Mouse (Mus musculus) left cerebral cortex, postnatal 10 days (tissue): ENCODE measurements around the gene Il13ra1. TPM values are rescaled to one million over a fixed set of nuclear protein-coding genes. Genes with fewer than 3 reads are reported as not detected.

ENCODE experiments used
- DNase-seq, 2 experiments: peaks; one replicate each; pipeline ENCODE4 v3.0.0; 2021 to 2022; ENCODE audit warnings: low spot score in 2 of 2, mixed read lengths in 1 of 2; ENCODE audit errors: extremely low spot score in 1 of 2
- intact Hi-C: fragments of 180-260 bp; cut with DNase I; formaldehyde crosslinking; loops from one replicate; pipeline ENCODE4 v1.15.1; 2025
- total RNA-seq, 2 experiments: library from RNA; stranded (reverse); gene quantifications; 2 replicates each; pipeline ENCODE4 v1.2.3; 2021

The Il13ra1 gene
- total RNA-seq, 2 experiments from 2014 or later = 4.2 to 5.2 TPM

DNA sequence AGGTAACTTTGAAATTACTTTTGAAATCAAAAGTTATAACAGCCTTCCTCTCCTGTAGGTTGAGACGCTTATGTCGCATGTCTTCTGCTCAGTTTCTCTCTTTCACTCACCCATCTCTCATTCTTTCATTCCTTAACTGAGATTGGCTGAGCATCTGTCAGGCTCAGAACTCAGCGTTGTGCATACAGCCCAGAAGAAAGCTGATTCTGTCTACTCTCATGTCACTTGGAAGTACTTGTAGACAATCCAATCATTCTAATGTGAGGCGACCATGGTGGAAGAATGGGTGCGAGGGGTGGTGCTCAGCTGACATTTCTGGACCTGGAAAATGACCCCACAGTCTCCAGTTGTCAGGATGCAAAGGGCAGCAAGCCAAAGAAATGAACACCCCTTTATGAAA is 74.1 kb downstream of the Il13ra1 start:
- intact Hi-C loops = no loop called here
- no peak for DNase-seq

- DNase-seq = no peak
- intact Hi-C loops = no loop called here
Observed at GRCm38 (mm10) chrX:36186443-36186842, 74.5 kb downstream of the Il13ra1 start.

DNA sequence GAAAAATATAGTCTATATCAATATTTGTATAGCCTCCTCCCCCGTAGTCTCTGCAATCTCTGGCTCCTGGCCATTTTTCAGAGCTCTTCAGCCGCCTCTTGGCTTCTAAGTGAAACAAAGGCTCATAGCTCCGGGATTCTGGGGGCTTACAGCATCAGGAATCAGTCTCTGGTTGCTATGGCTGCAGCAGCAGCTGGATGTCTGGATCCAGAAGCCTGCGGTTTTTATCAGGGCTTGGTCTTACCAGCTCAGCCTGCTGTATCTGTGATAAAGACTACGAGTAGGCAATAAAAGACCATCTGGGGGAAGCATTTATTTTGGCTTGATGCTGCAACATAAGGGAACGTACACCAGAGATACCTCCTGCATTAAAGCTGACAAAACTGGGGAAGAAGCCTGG is 82.0 kb downstream of the Il13ra1 start:
- intact Hi-C loops = no loop called here

GRCm38 (mm10) chrX:36195736-36196525 is 84.0 kb downstream of the Il13ra1 start, which contains the start of gene Zcchc12:
Gene Zcchc12, plus strand, starts transcription at chrX:36195904.
- intact Hi-C loops = no loop called here
- DNase-seq = peak in 1 of 2 experiments; percentile 66

More for the DNA sequence above, 82.0 kb downstream of the Il13ra1 start:
- peak in 1 of 2 experiments; percentile 19 for DNase-seq

DNA sequence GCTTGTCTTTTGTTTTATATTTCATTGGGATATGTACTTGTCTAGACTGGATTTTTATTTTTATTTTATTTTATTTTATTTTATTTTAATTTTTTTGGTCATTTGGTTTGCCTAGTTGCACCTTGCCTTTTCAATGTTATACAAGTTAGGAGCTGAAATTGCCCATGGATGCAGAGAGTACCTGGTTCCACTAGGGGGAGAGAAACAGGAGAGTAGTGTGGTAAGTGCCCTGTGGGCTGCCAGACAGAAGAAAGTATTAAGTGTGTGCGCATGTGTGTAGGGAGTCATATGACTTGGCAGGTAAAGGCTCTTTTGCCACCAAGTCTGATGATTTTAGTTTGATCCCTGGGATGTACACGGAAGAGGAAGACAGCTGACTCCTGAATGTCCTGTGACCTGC is 97.6 kb downstream of the Il13ra1 start:
- no peak for DNase-seq
- intact Hi-C loops = no loop called here

GRCm38 (mm10) chrX:36211216-36211615 is 99.3 kb downstream of the Il13ra1 start:
- intact Hi-C loops = no loop called here

More at GRCm38 (mm10) chrX:36211216-36211615, 99.3 kb downstream of the Il13ra1 start:
- DNase-seq = no peak

Other genes with a start within 250 kb of the Il13ra1 start
- gene Dock11, start 223.3 kb upstream of the Il13ra1 start, total RNA-seq = 10 to 100 TPM in 1 of 2 experiments, 1 to 10 TPM in 1; 9.0 to 11.2 TPM
- gene Zcchc12, start 83.8 kb downstream of the Il13ra1 start, total RNA-seq = 100 to 1,000 TPM in 1 of 2 experiments, 10 to 100 TPM in 1; 96.7 to 114 TPM
- 1 to 10 TPM; 7.4 to 9.7 TPM for gene Lonrf3, start 216.2 kb downstream of the Il13ra1 start, total RNA-seq